Mouse (Mus musculus) intestine, embryonic 16.5 days (tissue): ENCODE measurements around the gene Tnrc18. TPM values are rescaled to one million over a fixed set of nuclear protein-coding genes. Genes with fewer than 3 reads are reported as not detected.

Experiments
- ATAC-seq: fragments of 200-750 bp; cut with Nextera tagmentation; 2 replicates; pipeline ENCODE4 v1.8.0; 2017; ENCODE audit warnings: moderate TSS enrichment, moderate library complexity
- H3K27ac ChIP-seq: fragments of 300-500 bp; sonication (generic); 2 replicates; pipeline ENCODE4 v1.5.1; 2014; ENCODE audit warnings: mild to moderate bottlenecking, low read length
- H3K27me3 ChIP-seq: fragments of 300-500 bp; sonication (generic); replicated peaks from 2 replicates; pipeline ENCODE4 v1.6.1; 2014; ENCODE audit warnings: low read length, control low read depth, mixed read lengths; ENCODE audit not compliant: control insufficient read depth, insufficient read depth
- H3K36me3 ChIP-seq: fragments of 300-500 bp; sonication (generic); 2 replicates; pipeline ENCODE4 v1.6.1; 2014; ENCODE audit warnings: low read length, control low read depth; ENCODE audit not compliant: control insufficient read depth, insufficient read depth
- H3K4me1 ChIP-seq: fragments of 300-500 bp; sonication (generic); 2 replicates; pipeline ENCODE4 v1.6.1; 2014; ENCODE audit warnings: low read length, control low read depth, mixed read lengths; ENCODE audit not compliant: control insufficient read depth, insufficient read depth
- H3K4me2 ChIP-seq: fragments of 300-500 bp; sonication (generic); 2 replicates; pipeline ENCODE4 v1.6.1; 2014; ENCODE audit warnings: low read depth, low read length, control low read depth
- H3K4me3 ChIP-seq: fragments of 300-500 bp; sonication (generic); 2 replicates; pipeline ENCODE4 v1.5.1; 2014; ENCODE audit warnings: mild to moderate bottlenecking, low read length
- H3K9ac ChIP-seq: fragments of 300-500 bp; sonication (generic); 2 replicates; pipeline ENCODE4 v1.6.1; 2014; ENCODE audit warnings: low read depth, low read length
- H3K9me3 ChIP-seq: fragments of 300-500 bp; sonication (generic); 2 replicates; pipeline ENCODE4 v1.6.1; 2016; ENCODE audit warnings: low read length, control low read depth; ENCODE audit not compliant: control insufficient read depth
- WGBS: fragments of 180-500 bp; shearing (Covaris S2); extraction: QIAGEN DNeasy Blood & Tissue Kit; methylation state at CpG from one replicate; pipeline ENCODE4 v1.1.7; 2014; 5-methylcytosine and 5-hydroxymethylcytosine counted together
- polyA plus RNA-seq: library from polyadenylated mRNA; unstranded; fragments of >200 nt; fragmentation: Nextera tagmentation; extraction: Ambion mirVana; gene quantifications from 2 replicates; pipeline ENCODE4 v1.2.1, GENCODE M21; 2015

The Tnrc18 gene
- polyA plus RNA-seq, 1 experiment from 2014 or later = 10.5 TPM

GRCm38 (mm10) chr5:142812621-142812975, 4.9 kb downstream of the Tnrc18 start:
- Histone ChIP-seq H3K4me1 (peaks cover 38% of the 10 kb centered on the region), H3K9ac (peak overlapping the region; percentile 98), H3K4me3 (peak overlapping the region; percentile 95), H3K27ac (peak overlapping the region; percentile 100), H3K36me3 (no peaks in the 10 kb centered on the region), H3K4me2 (peak overlapping the region; percentile 82), H3K9me3 (no peaks in the 10 kb centered on the region), H3K27me3 (no peaks in the 10 kb centered on the region)
- ATAC-seq = no peak
- 14% methylated on average over 8 of the region's 8 CpGs for WGBS

- Histone ChIP-seq H3K36me3 (no peaks in the 10 kb centered on the region), H3K9ac (peak overlapping the region; percentile 98; the same call in 1 of the 2 replicates), H3K4me3 (no peak overlapping the region), H3K4me1 (peaks cover 38% of the 10 kb centered on the region), H3K9me3 (no peaks in the 10 kb centered on the region), H3K27ac (peak overlapping the region; percentile 8; the same call in 1 of the 2 replicates), H3K27me3 (no peaks in the 10 kb centered on the region), H3K4me2 (peak overlapping the region; percentile 82)
- 45% methylated on average over 8 of the region's 8 CpGs for WGBS
- ATAC-seq = 0 out of 2 replicates have a peak, but pooled peaks have one; percentile 15
Observed at GRCm38 (mm10) chr5:142811870-142812443, 5.5 kb downstream of the Tnrc18 start.

GRCm38 (mm10) chr5:142810710-142811599, 6.5 kb downstream of the Tnrc18 start:
- Histone ChIP-seq H3K9me3 (no peaks in the 10 kb centered on the region), H3K9ac (peak overlapping the region; percentile 98), H3K27me3 (no peaks in the 10 kb centered on the region), H3K4me3 (no peak overlapping the region), H3K27ac (peak overlapping the region; percentile 47), H3K4me2 (peak overlapping the region; percentile 82), H3K36me3 (no peaks in the 10 kb centered on the region), H3K4me1 (peaks cover 38% of the 10 kb centered on the region)
- WGBS = 34% methylated on average over 20 of the region's 20 CpGs
- no peak for ATAC-seq

GRCm38 (mm10) chr5:142807661-142808060, 9.8 kb downstream of the Tnrc18 start:
- no peaks in the 10 kb centered on the region for H3K9me3 ChIP-seq
- ATAC-seq = peak; percentile 47; the same call in 1 of the 2 replicates
- no peak overlapping the region for H3K9ac ChIP-seq
- no peak overlapping the region for H3K4me3 ChIP-seq
- H3K4me2 ChIP-seq = no peak overlapping the region
- H3K4me1 ChIP-seq = peaks cover 33% of the 10 kb centered on the region
- no peaks in the 10 kb centered on the region for H3K27me3 ChIP-seq
- 64% methylated on average over 7 of the region's 7 CpGs for WGBS
- no peaks in the 10 kb centered on the region for H3K36me3 ChIP-seq
- no peak overlapping the region for H3K27ac ChIP-seq

- whole genome bisulfite sequencing = 86% methylated on average over 1 of the region's 1 CpGs
- no peaks in the 10 kb centered on the region for H3K9me3 ChIP-seq
- no peaks in the 10 kb centered on the region for H3K36me3 ChIP-seq
- no peaks in the 10 kb centered on the region for H3K27me3 ChIP-seq
- no peak overlapping the region for H3K4me3 ChIP-seq
- peaks cover 30% of the 10 kb centered on the region for H3K4me1 ChIP-seq
- H3K9ac ChIP-seq = no peak overlapping the region
- no peak for ATAC-seq
- H3K27ac ChIP-seq = no peak overlapping the region
- no peak overlapping the region for H3K4me2 ChIP-seq
Observed at GRCm38 (mm10) chr5:142803746-142804145, 13.7 kb downstream of the Tnrc18 start.

- Histone ChIP-seq H3K9ac (no peak overlapping the region), H3K9me3 (no peaks in the 10 kb centered on the region), H3K4me1 (peaks cover 35% of the 10 kb centered on the region), H3K4me3 (no peak overlapping the region), H3K27me3 (no peaks in the 10 kb centered on the region), H3K27ac (no peak overlapping the region), H3K4me2 (no peak overlapping the region), H3K36me3 (no peaks in the 10 kb centered on the region)
- no peak for ATAC-seq
- 67% methylated on average over 4 of the region's 4 CpGs for WGBS
Observed at GRCm38 (mm10) chr5:142802884-142803283, 14.6 kb downstream of the Tnrc18 start.

GRCm38 (mm10) chr5:142801977-142802376, 15.5 kb downstream of the Tnrc18 start:
- no peak for ATAC-seq
- no peaks in the 10 kb centered on the region for H3K9me3 ChIP-seq
- H3K4me3 ChIP-seq = no peak overlapping the region
- H3K9ac ChIP-seq = no peak overlapping the region
- H3K36me3 ChIP-seq = no peaks in the 10 kb centered on the region
- H3K4me2 ChIP-seq = no peak overlapping the region
- H3K27me3 ChIP-seq = no peaks in the 10 kb centered on the region
- whole genome bisulfite sequencing = 65% methylated on average over 2 of the region's 2 CpGs
- peaks cover 38% of the 10 kb centered on the region for H3K4me1 ChIP-seq
- H3K27ac ChIP-seq = peak overlapping the region; percentile 23; the same call in 1 of the 2 replicates

GRCm38 (mm10) chr5:142800656-142801055, 16.8 kb downstream of the Tnrc18 start:
- no peak overlapping the region for H3K27ac ChIP-seq
- no peak overlapping the region for H3K4me2 ChIP-seq
- no peak overlapping the region for H3K9ac ChIP-seq
- H3K27me3 ChIP-seq = no peaks in the 10 kb centered on the region
- no peak for ATAC-seq
- no peaks in the 10 kb centered on the region for H3K9me3 ChIP-seq
- peaks cover 38% of the 10 kb centered on the region for H3K4me1 ChIP-seq
- 67% methylated on average over 6 of the region's 6 CpGs for WGBS
- no peak overlapping the region for H3K4me3 ChIP-seq
- no peaks in the 10 kb centered on the region for H3K36me3 ChIP-seq

GRCm38 (mm10) chr5:142800198-142800597, 17.3 kb downstream of the Tnrc18 start:
- Histone ChIP-seq H3K27ac (no peak overlapping the region), H3K4me3 (no peak overlapping the region), H3K4me1 (peaks cover 38% of the 10 kb centered on the region), H3K27me3 (no peaks in the 10 kb centered on the region), H3K36me3 (no peaks in the 10 kb centered on the region), H3K9me3 (no peaks in the 10 kb centered on the region), H3K9ac (no peak overlapping the region), H3K4me2 (no peak overlapping the region)
- ATAC-seq = no peak
- WGBS = 36% methylated on average over 8 of the region's 8 CpGs
